8 mouse cellular contexts compared by ENCODE assay signal in the genomic region with DNA sequence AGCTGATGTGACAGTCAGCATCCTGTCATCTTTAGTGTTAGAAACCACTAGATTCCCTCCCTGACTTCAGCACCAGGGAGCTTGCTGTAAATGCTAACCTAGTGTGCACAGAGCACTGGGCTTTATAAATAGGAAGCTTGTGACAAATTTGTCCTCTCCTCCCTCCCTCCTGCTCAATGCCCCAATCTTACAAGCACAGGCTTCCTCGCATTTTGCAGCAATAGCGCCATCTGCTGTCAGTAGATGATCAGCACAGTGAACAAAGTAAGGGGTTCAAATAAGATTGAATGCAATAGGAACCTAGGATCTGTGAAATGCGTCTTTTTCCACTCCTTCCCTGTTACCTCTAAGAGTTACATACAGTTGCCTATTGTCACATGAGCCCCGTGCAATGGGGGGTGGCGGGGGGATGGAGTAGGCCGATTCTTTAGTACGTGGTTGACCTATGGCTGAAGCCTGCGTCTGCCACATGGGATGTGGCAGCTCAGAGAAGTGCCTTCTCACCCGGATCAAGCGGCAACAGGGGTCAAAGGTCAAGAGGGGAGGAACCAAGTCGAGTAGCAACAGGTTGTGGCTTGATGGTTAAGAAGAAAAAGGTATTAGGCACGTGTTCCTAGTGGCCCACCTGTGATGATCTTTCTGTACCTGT. TPM values are rescaled to one million over a fixed set of nuclear protein-coding genes. Genes with fewer than 3 reads are reported as not detected.
DNase-seq lines count a peak whose midpoint lies in the region; ATAC-seq and TF ChIP-seq lines count a peak whose summit lies in the region.

No protein-coding gene starts in this region.

- no peaks in the 10 kb centered on the region for H3K9me3 ChIP-seq in kidney, embryonic 15.5 days (replicated peaks)
- no peaks in the 10 kb centered on the region for H3K9me3 ChIP-seq in midbrain, embryonic 11.5 days (ENCODE audit: control insufficient read depth, low read length)

- DNase-seq in kidney, adult 11 months, result peak; percentile 46
- DNase-seq in cerebellum, postnatal 10 days, result peak; percentile 88 to 91
- peak; percentile 60 to 71 for DNase-seq in frontal cortex, postnatal 25 days (ENCODE audit: low spot score in 2 of 2)
- peak; percentile 82 for DNase-seq in induced T-regulatory cell, adult 2 months (ENCODE audit: low read depth)
- peak; percentile 93 to 94 for DNase-seq in left cerebral cortex, postnatal 14 days (ENCODE audit: low spot score in 2 of 2)
- DNase-seq in midbrain, embryonic 11.5 days (ENCODE audit: low spot score, missing footprints), result peak; percentile 94

- peaks cover 58% of the 10 kb centered on the region for H3K36me3 ChIP-seq in kidney, embryonic 15.5 days
- H3K36me3 ChIP-seq in midbrain, embryonic 11.5 days (ENCODE audit: control insufficient read depth, insufficient read depth, low read length), result peaks cover 6% of the 10 kb centered on the region
- H3K36me3 ChIP-seq in small intestine, adult 2 months (ENCODE audit: control insufficient read depth, insufficient read depth, low read length), result peaks cover 72% of the 10 kb centered on the region

- no peak overlapping the region for H3K27ac ChIP-seq in kidney, embryonic 15.5 days
- H3K27ac ChIP-seq in midbrain, embryonic 11.5 days (ENCODE audit: low read depth, low read length), result no peak overlapping the region
- no peak overlapping the region for H3K27ac ChIP-seq in small intestine, adult 2 months (ENCODE audit: insufficient read depth, low read depth, low read length)

- H3K9ac ChIP-seq in kidney, embryonic 15.5 days, result no peak overlapping the region
- H3K9ac ChIP-seq in midbrain, embryonic 11.5 days (ENCODE audit: low read length), result no peak overlapping the region

- H3K4me3 ChIP-seq in kidney, embryonic 15.5 days (replicated peaks), result no peak overlapping the region
- no peak overlapping the region for H3K4me3 ChIP-seq in midbrain, embryonic 11.5 days (ENCODE audit: low read depth, low read length)
- no peak overlapping the region for H3K4me3 ChIP-seq in small intestine, adult 2 months (ENCODE audit: low read depth, low read length)

- H3K4me2 ChIP-seq in kidney, embryonic 15.5 days, result no peak overlapping the region
- H3K4me2 ChIP-seq in midbrain, embryonic 11.5 days, result no peak overlapping the region

- 33% methylated on average over 12 of the region's 12 CpGs for WGBS in kidney, embryonic 15.5 days
- 34% methylated on average over 12 of the region's 12 CpGs for WGBS in midbrain, embryonic 11.5 days
- WGBS in small intestine, adult 2 months, result 49% methylated on average over 12 of the region's 12 CpGs

- no peaks in the 10 kb centered on the region for H3K27me3 ChIP-seq in kidney, embryonic 15.5 days
- no peaks in the 10 kb centered on the region for H3K27me3 ChIP-seq in midbrain, embryonic 11.5 days (ENCODE audit: control insufficient read depth, insufficient read depth, low read length)
- H3K27me3 ChIP-seq in small intestine, adult 2 months (ENCODE audit: control insufficient read depth, insufficient read depth, low read length), result no peaks in the 10 kb centered on the region

- H3K4me1 ChIP-seq in kidney, embryonic 15.5 days, result no peaks in the 10 kb centered on the region
- H3K4me1 ChIP-seq in midbrain, embryonic 11.5 days (ENCODE audit: control insufficient read depth, insufficient read depth, low read length), result no peaks in the 10 kb centered on the region
- no peaks in the 10 kb centered on the region for H3K4me1 ChIP-seq in small intestine, adult 2 months (ENCODE audit: control insufficient read depth, insufficient read depth, insufficient read length, low read length)

- ATAC-seq in kidney, embryonic 15.5 days (replicated peaks; ENCODE audit: low FRiP score), result no peak; the same call in 1 of the 2 replicates
- ATAC-seq in midbrain, embryonic 11.5 days (ENCODE audit: low FRiP score), result peak; percentile 62; the same call in 1 of the 2 replicates

- peak; percentile 61; the same call in 1 of the 2 replicates for TF ChIP-seq CTCF in small intestine, adult 2 months (IDR thresholded peaks at IDR 0.05; ENCODE audit: extremely low read depth, insufficient read length, insufficient replicate concordance, low read depth, low read length)

- intact Hi-C loops in left cerebral cortex, postnatal 14 days (cut with DNase I), result loop anchor here (1.0 to 5.0 kb wide), 4 partner anchors 78 to 423 kb away; partner anchors contain the start of gene Abhd2

- TF ChIP-seq POLR2A in small intestine, adult 2 months (IDR thresholded peaks at IDR 0.05; ENCODE audit: low read depth, low read length), result no peak

RNA-seq across cellular contexts. Expression of gene Rlbp1, which starts 37.0 kb away (rescaled TPM):
- polyA plus RNA-seq in kidney, embryonic 15.5 days (2015; fragmentation: Nextera tagmentation; extraction: Ambion mirVana), result 0.14 and 0.39 TPM in 2 replicates
- 10 to 100 TPM; 23.4 to 24.3 TPM for total RNA-seq in left cerebral cortex, postnatal 14 days (2021)
- 0.52 and 0.63 TPM in 2 replicates for polyA plus RNA-seq in midbrain, embryonic 11.5 days (2014; fragmentation: Nextera tagmentation; extraction: Ambion mirVana)
- not detected in 2 replicates for polyA plus RNA-seq in small intestine, adult 2 months (2012; rRNA removed)

RNA-seq across cellular contexts. Expression of gene Fanci, which starts 41.9 kb away (rescaled TPM):
- 12.0 and 12.6 TPM in 2 replicates for polyA plus RNA-seq in kidney, embryonic 15.5 days (2015; fragmentation: Nextera tagmentation; extraction: Ambion mirVana)
- under 1 TPM; 0.51 to 0.91 TPM for total RNA-seq in left cerebral cortex, postnatal 14 days (2021)
- polyA plus RNA-seq in midbrain, embryonic 11.5 days (2014; fragmentation: Nextera tagmentation; extraction: Ambion mirVana), result 18.7 and 20.2 TPM in 2 replicates
- polyA plus RNA-seq in small intestine, adult 2 months (2012; rRNA removed), result 0.80 and 1.8 TPM in 2 replicates
